Mouse (Mus musculus): Measurements from ENCODE around the gene Zfp74.

The Zfp74 gene

DNA sequence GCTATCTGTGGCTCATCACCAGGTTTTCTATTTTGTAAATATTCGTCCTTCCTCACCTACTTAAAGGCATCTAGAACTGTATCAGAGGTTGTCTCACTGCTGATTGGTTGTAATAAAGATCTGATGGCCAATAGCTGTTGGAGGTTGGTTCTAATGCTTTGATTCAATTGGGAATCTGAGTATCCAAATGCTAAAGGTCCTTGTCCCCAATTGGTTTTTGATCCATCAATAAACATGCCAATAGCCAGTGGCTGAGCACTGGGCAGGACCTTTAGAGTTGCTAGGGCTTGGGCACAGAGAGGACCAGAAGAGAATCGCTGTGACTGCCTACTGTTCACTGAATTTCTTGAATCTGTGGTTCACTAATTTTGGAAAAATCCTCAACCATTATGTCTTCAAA lies 10.2 kb downstream of the Zfp74 start:
- no peak for DNase-seq

DNA sequence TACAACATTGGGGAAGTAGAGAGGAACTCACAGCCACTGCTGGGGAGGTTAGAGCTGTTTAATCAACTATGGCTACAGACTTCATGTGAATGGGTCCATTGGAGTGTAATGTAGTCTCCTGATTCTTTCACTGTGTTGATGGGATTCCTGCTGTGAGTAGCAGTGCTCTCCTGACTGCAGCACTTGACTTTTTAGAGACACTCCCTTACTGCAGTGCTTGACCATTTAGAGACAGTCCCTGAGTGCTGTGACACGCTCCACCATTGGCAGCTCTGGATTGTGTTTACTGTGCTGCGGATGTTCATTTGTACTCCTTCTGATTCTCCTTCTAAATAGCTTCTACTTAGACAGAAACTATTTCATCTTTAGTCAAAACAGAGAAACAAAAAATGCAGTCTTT lies 11.1 kb downstream of the Zfp74 start:
- DNase-seq, result no peak

DNA sequence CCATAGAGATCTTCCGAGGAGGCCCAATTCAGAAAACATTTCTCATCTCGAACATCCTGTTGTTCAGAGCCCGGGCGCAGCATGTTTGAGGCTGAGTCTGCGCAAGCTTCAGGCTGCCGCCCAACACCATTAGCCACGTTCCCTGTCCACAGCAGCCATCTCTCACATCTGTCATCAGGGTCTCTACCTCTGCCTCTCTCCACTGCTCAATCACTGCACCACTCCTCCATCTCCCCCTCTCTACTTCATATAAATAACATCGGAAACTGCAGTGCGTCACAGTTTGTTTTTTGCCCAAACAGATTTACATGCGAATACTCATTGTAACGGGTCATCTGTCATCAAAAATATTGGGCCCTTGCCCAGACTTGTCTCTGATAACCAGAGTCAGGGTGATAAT lies 12.9 kb downstream of the Zfp74 start:
- DNase-seq, result no peak

DNA sequence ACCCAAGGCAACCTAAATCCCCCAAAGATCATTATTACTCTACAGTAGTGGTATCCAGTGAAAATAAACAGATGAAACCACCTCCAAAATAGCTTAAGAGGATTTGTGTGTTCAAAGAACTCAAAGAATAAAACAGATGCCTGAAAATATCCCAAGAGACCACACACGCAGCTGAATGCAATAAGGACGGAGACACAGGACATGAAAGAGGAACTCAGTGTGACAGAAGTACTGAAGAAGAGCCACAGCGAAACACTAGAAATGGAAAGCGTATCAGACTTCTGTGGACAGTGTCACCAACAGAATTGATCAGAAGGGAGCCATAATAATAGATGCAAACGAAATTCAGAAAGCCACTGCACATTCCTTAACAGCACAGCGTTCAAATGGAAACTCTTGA lies 15.0 kb downstream of the Zfp74 start:
- peak; percentile 8 to 12 for DNase-seq

DNA sequence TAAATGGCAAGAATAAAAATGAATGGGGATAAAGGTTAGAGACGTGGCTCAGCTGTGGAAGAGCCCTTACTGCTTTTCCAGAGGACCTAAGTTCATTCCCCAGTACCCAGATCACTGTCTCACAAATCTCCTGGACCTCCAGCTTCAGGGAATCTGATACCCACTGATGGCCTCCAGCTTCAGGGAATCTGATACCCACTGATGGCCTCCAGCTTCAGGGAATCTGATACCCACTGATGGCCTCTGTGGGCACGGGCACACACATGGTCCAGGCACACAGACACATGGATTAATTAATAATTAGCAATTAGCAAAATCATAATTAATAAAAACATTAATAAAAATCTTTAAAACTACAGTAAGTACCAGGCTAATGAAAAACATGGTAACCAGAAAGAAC lies 31.1 kb downstream of the Zfp74 start:
- DNase-seq, result no peak

DNA sequence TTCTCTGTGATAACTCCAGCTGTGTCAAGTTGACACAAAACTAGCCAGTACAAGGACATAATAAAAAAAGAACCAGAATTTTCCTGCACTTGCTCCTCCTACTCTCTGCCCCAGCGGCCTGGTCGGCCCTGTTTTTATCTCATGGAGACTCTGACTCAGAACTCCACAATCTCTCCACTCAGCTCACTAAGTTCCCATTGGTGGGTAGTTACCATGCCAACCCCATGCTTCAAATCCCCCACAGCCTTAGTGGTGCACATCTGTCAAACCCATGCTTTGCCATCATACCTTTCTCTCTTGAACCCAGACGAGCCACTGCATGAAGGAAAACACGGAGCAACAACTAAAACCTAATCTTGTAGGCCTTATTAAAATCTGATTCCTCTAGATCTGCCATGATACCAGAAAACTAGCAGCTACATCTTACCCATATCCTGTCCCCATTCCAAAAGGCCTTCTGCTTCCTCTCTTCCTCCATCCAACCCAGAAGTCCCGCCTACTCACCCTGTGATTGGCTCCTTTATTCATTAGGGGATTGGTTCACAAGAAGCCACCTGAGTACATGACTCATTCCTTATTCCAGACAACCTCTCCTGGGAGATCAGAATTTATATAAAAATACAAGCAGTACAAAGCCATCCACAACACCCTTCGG lies 32.3 kb downstream of the Zfp74 start:
- no peak for DNase-seq

DNA sequence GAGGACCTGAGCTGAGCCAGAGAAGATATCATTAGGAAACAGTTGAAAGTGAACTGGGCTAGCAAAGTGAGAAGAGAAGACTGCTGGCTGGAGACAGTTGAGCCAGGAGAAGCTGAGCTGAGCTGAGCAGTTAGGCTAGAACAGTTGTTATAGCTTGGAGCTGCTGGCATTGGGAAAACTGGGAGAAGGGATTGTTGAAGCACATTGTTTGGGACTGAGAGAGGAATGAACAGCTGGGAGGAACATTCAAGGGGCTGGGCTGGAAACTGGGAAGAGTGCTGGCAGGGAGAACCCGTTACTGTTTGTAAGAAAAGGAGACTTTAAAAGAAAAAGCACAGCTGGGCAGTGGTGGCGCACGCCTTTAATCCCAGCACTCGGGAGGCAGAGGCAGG lies 35.8 kb downstream of the Zfp74 start:
- DNase-seq, result no peak

DNA sequence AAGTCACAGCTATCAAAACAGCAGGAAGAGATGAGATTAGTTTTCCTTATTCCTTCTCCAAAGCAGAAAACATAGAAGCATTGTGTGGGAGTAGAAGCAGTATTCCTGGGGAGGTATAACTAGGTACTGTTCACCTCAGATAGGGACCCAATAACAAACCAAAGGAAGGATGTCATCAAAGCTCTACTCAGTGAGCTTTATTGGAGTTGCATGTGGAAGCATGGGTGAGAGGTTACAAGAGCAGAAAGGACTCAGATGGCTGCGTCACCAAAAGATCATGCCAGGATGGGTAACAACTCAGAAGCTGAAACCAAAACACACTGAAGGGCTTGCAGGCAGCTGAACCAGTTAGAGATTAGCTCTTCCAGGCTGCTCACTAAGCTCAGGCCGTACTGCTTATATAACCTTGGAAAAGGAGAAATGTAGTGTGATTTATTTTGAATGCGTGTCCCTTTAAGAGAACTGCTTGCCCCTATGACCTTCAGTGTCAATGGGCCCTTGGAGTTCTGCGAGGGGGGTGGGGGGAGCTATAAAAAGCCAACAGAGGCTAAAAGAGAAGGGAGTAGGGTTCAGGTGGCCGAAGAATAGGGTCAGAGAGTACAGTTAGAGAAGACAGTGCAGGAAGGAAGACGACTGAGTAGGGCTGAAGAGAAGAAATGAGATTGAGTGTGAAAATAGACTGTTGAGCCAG lies 36.4 kb downstream of the Zfp74 start:
- no peak for DNase-seq

DNA sequence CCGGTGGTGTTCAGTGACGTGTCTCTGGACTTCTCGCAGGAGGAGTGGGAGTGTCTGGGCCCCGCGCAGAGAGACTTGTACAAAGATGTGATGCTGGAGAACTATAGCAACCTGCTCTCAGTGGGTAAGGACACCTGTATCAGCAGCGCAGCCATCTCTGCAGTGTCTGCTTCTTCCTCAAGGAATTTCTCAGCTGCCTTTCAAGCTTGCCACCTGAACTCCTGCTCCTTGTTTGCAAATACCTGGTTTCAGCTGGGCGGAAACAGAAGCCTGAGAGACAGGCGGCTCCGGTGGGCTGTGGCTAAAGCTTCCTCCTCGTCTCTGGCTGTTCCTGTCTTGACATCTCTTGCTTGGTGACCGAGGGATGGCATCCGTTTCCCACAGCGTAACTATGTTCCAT lies 41.7 kb downstream of the Zfp74 start:
- DNase-seq, result no peak

DNA sequence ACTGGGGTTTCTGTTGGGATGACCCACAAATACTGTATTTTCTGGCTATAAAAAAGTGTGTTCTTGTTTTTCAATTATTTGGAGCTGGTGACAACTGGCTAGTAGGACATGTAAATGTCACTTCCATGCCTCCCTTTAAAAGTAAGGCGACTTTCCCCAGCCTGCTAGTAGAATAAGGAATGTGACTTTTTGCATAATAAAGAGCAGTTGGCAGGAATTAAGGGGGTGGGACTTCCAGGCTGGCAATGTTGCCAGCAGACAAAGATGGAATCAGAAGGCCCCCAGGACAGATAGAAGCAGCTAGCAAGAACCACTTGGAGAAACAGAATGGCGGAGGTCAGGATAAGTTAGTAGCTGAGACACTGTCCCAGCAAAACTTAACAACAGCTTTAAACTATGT lies 43.6 kb downstream of the Zfp74 start:
- no peak for DNase-seq

DNA sequence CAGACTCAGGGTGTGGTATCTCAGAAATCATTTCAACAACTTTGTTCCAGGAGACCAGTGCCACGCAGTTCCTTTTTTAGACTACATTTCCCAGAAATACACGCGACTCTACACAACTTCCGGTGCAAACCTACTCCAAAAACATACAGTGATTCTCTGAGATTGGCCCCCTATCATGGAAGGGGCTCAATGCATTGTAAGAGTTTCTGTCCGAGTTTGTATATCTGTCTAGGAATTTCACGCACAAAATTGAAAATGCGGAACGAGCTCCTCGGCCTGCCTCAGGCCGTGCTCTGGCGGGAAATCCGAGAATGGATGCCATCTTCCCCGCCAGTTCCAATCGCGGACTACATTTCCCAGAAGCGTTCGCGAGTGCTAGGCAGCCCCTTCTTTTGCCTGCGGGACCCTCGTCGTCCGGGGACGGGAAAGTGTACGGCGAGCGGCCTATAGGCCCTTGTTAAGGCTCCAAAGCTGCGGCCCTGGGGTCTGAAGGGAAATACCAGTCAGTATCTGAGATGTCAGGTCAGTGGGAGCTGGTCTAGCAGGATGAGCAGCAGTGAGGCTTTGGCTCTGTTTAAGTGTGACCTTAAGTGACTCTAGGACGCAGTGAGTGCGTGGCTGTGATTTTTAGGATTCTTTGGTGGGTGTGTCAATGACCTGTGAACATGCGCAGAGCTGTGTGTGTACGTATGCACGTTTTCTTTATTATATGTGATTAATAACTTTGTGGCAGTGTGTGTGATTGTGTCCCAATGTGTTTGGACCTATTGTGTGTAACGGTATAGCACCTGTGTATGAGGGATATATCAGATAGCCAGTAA lies 45.5 kb downstream of the Zfp74 start, which contains the start of gene Zfp383:
Gene Zfp383, plus strand, starts transcription at position 94 of the 821 bp plus-strand sequence.
- DNase-seq, result peak; percentile 81 to 83

DNA sequence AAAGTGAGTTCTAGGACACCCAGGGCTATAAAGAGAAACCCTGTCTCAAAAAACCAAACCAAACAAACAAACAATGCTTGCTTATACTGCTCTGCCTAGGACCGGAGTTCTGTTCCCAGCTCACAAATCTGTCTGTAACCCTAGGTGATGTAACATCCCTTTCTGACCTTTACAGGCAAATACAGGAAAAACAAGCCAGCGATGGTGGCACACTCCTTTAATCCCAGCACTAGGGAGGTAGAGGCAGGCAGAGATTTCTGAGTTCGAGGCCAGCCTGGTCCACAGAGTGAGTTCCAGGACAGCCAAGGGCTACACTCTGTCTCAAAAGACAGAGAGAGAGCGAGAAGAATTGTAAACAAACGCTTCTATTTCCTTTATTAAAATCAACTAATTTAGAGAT lies 46.7 kb downstream of the Zfp74 start:
- no peak for DNase-seq

DNA sequence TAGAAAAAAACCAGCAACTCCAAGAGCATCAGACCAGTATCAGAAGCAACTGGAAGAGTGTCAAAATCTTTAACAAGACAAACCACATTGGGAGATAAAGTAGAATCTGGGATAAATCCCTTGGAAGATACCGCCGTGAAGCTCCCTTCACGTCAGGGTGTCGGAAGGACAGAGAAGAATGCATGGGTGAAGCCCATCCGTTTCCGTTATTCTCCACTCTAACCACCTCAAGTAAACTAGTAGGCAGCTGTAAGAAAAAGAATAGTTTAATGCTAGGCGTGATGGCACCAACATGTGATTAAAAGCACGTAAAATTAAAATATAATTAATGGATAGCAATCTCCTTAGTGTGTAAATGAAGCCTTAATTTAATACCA lies 47.2 kb downstream of the Zfp74 start:
- DNase-seq, result peak in 1 of 2 experiments; percentile 3

DNA sequence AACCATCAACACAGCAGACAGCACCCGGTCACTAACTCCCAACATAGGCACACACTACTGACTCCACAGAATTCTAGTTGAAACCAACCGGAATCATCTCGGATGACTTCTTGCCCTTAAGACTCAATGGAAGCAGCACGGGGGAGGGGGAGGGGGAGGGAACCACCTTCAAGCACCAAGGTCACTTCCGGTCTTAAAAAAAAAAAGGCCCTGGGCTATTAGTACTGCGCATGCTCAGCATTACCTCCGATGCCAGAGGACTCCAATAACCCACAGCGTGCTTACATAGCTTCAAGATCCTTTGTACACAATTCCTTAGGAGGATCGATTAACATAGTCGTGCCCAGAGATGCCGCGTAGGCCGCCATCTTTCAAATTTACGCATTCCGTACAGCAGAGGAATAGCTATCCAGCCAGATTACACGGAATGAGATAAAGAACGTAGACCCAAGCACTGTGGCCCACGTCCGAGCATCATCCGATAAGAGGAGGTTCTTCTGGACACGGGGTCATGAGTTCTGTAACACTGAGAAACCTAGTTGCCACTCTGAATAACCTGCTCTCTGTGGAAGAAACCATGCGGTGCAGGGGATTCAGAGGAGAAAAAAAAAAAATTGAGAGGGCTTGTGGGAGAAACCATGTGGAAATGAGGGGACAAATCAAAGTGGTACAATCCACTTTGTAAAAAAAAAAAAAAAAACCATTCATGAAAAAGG lies 47.8 kb downstream of the Zfp74 start, which contains the start of gene Zfp27:
Gene Zfp27, minus strand, starts transcription at position 607 of the 716 bp plus-strand sequence.
- peak; percentile 61 to 66 for DNase-seq

DNA sequence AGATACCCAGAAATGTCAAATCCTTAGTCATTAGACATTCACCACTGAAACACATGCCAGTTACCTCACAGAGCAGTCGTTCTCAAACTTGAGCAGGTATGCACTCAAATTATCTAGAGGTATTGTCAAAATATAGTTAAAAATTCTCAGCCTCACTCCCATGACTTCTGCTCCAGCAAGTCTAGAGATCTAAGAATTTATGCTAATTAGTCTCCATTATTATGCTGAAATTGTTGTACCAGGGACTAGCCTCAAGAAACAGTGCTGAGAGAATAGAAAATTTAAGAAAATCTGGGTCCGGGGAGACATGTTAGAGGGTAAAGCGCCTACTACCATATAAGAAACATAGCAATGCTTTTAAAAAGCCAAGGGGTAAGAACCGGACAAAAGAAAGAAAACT lies 49.8 kb downstream of the Zfp74 start:
- DNase-seq, result no peak

DNA sequence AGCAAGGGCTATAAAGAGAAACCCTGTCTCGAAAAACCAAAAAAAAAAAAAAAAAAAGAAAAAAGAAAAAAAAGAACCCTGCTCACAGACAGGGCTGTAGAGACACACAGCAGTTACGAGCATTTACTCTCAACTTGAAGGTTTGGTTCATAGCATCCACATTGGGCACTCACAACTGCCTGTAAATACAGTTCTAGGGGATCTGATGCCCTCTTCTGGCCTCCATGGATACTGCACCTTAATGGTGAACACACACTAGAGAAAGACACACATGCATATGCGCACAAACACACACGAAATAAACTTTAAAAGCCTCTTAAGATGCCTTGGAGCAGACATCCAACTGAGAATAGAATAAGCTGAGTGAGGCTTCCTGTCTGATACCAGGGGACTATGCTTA lies 55.5 kb downstream of the Zfp74 start:
- DNase-seq, result peak in 1 of 2 experiments; percentile 8

DNA sequence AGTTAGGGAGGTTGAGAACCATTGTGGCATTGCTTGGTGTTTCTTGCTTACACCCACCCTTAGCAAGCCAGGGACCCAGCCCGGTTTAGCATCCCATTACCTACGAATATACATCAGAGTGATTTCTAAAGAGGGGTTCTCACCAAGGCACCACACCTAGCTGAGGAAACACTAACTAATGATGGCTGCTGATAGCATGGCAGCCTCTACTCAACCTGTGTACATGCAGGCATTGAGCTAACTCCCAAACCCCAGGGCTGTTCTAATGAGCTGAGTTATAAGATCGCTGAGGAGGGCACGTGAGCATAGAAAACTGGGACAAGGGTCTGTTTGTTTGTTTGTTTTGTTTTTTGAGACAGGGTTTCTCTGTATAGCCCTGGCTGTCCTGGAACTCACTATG lies 61.1 kb downstream of the Zfp74 start:
- DNase-seq, result no peak

DNA sequence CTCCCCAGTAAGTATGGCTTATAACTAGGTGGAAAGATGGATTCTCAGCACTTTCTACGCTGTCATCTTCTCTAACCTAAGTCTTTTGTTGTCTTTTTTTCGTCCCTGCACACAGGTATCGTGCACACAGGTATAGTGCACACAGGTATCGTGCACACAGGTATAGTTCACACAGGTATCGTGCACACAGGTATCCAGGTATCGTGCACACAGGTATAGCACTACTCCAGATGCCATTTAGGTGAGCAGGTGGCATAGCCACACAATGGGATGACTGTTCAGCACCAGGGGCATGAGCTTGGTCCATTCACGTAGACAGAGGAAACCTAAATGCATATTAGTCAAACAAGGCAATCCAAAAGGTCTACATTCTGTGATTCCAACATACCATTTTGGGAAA lies 63.4 kb downstream of the Zfp74 start:
- no peak for DNase-seq

DNA sequence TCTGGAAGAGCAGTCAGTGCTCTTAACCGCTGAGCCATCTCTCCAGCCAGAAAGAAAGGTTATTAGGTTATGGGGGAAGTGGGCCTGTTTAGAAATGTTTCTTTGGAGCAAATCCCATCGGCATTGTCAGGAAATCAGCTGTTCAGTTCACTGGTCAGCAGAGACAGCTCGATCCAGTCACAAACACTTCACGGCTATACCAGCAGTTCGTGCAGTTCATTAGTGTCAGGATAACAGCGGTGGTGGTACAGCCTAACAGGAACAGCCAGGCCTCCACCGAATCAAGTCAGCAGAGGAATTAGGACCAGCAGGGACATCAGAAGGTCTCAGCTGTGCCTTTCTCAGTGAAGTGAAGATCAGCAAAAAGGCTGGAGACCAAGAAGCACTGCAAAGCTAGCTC lies 73.0 kb downstream of the Zfp74 start:
- no peak for DNase-seq
